Mouse (Mus musculus) A20 (cell line): ENCODE data around the gene Arhgap11a.

ENCODE experiments used
- DNase-seq: peaks from one replicate; pipeline ENCODE4 v3.0.0-alpha.2; 2011; ENCODE audit warnings: low read depth, low spot score

The Arhgap11a gene

GRCm38 (mm10) chr2:113848245-113849121 lies at the start of gene Arhgap11a:
TSS of gene Arhgap11a (minus strand) at chr2:113848661.
- peak; percentile 96 for DNase-seq

DNA sequence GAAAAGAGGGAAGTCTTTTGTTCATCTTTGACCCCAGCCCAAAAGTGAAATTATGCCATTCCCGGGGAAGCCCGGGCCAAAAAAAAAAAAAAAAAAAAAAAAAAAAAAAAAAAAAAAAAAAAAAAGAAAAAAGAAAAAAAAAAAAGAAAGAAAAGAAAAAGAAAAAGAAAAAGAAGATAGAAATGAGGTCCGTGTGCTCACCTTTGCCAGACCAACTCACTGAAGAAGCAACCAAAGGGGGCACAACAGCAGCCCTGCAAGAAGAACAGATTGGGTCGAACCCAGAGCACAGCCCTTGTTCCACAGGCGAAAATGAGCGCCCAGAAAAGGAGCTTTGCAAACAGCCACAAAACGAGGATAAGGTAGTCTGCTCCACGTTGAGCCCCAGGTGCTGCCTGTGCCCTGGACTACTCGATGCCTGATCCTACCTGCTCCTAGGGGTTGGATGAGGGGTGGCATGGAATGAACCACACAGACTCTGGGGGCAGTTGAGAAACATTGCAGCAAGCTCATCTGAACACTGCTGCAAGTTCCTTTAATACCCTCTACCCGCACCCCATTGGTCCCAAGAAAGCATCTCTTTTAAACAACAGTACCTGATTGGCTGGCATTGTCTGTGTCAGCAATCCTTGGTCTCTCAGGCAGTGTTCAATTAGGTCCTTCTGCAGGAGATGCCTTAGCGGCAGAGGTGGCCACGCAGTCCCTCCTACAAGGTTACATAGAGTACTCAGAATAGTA lies 45.1 kb upstream of the Arhgap11a start:
- DNase-seq, result peak; percentile 91

- no peak for DNase-seq
These were observed 38.7 kb upstream of the Arhgap11a start for GRCm38 (mm10) chr2:113887166-113887565.

DNA sequence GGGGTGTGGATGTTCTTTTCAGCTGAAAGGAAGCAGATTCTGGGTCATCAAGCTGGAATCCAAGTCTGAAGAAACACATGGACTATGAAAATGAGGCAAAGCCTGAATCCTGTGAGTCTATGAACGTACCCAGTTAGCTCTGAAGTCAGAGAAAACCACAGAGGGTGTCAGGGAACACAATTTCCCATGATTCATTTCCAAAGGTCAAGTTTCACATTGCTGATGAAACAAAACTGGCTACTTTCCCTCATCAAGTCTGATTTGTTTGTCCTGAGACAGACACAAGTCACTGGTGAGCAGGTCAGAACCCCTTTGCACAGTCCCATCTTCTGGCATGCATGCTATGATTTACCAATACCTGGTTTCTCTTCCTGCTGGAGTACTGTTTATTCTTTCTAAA lies 37.6 kb upstream of the Arhgap11a start:
- no peak for DNase-seq

GRCm38 (mm10) chr2:113870115-113870514 lies 21.7 kb upstream of the Arhgap11a start:
- DNase-seq, result peak; percentile 8

DNA sequence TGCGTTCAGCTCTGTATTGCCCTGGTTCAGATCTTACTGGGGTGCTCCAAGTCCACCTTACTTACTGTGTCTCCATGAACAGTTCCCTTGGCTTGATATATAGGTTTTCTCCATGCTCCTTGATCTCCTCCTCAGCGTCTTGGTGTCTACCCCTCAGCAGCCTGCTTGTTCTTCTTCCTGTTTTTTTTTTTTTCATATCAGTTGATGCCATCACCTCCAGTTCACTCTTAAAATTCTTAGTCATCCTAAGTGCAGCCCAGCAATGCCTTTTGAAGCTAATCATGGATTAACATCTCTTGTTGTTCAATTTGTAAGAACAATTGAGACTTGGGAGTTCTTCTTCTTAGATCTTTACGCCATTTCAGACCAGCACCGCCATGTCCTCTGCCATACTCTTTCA lies 19.9 kb upstream of the Arhgap11a start:
- no peak for DNase-seq

DNA sequence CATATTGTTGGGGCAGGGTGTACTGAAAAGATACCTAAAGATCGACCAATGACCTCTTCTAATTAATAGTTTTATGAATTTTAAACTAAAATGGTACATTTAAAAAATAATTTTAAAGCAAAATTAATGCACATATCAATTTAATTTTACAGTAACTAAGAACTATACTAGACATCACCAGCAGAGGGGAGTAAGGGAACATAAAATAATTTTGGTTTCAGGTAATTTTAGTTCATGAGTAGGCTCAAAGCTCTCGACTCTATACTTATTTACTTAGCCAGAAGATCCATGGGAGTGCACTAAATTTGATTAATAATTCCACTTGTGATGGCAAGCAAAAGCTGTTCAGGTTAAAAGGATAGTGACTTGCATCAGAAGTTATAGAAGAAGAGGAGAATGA lies 17.7 kb upstream of the Arhgap11a start:
- peak; percentile 50 for DNase-seq

DNA sequence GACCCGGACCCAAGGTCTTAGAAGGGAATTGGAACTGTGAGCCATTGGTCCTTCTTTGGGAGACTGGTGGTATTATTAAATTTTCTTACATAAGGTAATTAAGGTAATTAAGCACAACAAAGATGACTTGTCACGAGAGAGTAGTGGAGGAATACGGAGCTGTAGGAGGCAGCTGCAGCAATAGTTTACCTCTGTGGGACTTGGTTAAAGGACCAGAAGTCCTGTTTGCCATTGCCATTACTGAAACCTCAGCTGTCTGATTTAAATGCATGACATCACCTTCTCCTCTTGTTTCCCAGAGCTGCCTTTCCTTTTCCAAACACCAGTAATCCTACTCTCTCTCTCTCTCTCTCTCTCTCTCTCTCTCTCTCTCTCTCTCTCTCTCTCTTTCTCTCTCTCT lies 680 bp upstream of the Arhgap11a start:
- DNase-seq, result no peak

- no peak for DNase-seq
These were observed 700 bp downstream of the Arhgap11a start for GRCm38 (mm10) chr2:113847678-113848244.

DNA sequence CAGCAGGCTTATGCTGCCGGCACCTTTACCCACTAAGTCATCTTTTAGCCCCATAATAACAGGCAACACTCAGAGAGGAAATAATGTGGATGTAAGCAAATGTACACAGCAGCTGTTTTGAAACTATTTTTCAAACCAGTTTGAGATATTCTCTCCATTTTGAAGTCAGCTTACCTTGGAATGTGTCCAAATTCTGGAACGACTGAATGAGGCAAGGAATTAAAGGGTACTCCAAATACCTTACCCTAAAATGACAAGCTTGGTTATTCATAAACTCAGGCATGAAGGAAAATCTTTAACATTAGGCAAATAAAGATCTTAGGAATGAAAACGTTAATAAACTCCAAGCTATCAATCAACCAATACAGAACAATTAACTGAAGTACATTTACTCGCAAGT lies 3.4 kb downstream of the Arhgap11a start:
- no peak for DNase-seq

GRCm38 (mm10) chr2:113841656-113842437 lies 6.6 kb downstream of the Arhgap11a start:
- DNase-seq, result no peak

DNA sequence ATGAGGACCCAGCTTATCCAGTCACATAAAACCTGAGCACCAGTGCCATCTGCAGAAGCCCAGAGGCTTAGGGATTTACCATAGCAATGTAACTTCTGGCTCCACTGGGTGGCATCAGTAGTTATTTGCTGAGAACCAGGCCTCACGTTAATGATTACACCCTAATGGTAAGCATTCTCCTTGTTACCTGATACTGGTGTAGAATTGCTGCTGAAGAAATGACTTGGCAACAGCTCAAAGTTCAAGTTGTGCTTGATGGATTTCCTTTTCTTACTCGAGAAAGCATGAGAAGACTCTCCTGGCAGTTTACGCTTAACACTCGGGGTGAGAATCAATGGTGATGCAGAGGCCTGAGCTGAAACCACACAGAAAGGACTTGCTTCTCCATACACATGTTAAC lies 9.0 kb downstream of the Arhgap11a start:
- no peak for DNase-seq

- DNase-seq, result no peak
These were observed 13.2 kb downstream of the Arhgap11a start for GRCm38 (mm10) chr2:113835219-113835618.

DNA sequence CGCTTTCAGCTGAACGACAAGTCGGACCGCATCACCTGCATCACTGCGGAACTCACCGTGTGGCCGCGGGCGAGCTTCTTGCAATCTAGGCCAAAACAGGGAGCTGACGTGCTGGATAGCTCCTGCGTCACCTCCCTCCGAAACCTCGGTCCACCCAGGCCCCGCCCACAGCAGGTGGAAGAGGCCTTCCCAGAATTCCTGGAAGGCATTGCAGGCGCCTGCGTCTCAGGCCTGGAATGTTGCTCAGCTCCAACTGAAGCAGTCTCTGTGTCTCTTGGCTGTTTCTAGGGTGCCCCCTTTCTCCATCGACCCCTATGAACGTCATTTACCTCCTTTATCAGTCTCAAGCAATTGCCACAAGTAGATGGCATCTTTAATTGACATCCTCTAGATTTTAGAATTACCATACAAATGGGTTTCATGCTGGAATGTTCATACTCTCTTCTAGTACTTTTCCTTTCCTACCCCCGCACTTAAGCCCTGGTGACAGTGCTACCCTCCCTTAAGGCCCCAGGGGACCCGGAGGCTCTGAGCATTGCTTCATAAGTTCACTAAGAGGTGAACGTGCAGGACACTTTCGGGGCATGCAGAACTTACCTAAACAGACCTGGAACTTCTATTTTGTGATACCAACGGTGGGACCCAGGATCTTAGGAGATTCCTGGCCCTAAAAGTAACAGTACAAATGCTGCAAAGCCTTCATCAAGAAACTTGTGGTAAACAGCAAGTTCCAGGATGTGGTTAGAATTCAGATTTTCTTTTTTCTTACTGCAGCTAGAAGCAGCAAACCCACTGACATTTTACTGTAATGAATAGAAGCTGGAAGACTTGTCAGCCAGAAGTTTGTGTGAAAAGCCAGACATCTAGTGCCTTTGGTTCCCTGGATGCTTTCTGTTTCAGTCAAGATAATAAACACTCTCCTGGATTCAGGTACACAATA lies 19.2 kb downstream of the Arhgap11a start, which contains the start of gene Scg5:
Gene Scg5 (minus strand): TSS at position 179 of the 940 bp plus-strand sequence.
- DNase-seq, result no peak

DNA sequence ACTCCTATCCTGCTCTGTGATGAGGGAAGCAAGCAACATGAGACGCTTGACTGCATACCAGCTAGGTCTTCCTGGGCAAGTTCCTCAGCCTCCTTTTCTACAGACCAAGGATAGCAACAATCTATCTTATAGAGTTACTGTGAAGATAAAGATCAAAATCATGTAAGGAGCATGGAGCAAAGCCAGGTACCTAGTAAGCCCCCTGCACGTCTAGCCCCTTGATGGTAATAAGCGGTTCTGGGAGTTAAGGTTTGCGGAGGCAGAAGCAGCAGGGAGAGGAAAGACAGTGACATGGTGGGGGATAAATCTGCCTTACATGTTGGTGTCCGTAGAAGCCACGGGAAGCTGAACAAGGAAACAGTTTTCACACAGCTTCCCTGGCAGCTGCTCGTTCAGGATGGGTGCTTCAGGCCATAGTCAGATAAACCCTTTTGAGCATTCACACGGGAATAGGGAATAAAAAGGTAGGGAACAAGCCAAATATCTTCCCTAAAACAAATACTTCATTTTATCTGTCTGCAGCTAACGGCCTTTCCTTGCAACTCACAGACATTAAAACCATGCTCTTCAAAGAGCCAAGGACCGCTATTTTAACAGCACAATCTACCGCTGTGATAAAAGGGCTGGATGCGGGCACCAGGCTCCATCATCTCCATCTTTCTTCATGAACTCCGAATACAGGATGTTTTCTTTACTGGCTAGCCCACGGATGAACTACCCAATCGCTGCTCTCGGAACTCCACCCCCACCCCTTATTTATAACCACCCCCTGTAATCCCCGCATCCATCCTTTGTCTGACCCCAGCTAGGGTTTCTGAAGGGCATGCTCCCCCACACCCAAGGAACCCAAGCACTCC lies 20.1 kb downstream of the Arhgap11a start:
- DNase-seq, result no peak

DNA sequence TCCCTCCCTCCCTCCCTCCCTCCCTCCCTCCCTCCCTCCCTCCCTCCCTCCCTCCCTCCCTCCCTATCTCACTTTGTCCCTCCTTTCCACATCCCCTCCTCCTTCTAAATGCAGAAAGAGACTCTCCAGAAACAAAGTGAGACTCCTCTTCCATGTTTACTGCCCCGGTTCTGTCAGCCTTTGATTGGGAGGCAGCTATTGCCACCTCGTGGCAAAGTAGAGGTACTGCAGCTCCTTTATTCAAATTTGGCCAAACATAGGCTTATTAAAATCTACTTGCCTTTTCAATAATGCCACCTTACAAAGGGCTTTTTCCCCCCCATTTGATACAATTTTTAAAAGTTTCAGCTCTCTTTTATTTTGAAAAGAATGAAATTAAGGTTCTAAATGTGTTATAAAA lies 24.6 kb downstream of the Arhgap11a start:
- DNase-seq, result peak; percentile 44

DNA sequence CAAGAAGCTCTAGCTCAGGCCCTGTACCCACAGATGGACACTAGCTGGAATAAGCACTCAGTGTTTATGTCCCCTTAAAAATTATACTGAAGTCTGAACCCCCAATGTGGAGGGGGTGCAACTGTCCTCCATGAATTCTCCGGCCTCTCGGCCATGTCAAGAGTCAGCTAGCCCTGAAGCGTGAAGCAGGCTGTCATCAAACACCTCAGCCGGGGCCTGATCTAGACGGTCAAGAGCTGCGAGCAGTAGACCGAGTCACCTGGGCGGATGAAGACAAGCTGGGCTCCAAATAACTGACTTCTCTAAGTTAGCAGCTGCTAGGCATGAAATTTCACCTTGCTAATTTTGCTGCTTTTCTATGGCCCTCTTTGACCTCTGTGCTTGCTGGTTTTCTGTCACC lies 26.1 kb downstream of the Arhgap11a start:
- no peak for DNase-seq

DNA sequence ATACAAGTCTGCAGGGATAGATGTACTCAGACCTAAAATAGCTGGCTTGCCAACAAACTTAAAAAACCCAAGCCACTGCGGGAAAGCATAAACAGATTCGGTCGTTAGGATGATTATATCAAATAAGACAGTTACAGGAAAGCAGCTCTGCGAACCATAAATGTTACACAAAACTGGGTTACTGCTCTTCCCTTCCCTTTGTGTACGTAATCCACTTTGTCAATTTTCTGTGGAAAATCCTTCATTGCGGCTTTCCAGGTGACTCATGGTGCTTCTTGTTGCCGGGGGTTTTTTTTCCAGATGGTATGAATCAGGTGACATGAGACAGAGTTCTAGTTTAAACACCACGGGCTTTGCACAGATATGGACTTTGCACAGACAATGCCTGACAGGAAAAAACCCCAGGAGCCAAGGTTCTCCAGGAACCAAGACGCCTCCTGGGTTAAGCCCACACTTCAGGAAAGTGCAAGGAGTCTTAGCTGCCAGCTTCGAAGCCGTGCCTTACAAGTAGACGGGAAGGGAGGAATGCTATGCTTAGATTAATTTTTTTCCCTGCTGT lies 27.2 kb downstream of the Arhgap11a start:
- DNase-seq, result no peak

DNA sequence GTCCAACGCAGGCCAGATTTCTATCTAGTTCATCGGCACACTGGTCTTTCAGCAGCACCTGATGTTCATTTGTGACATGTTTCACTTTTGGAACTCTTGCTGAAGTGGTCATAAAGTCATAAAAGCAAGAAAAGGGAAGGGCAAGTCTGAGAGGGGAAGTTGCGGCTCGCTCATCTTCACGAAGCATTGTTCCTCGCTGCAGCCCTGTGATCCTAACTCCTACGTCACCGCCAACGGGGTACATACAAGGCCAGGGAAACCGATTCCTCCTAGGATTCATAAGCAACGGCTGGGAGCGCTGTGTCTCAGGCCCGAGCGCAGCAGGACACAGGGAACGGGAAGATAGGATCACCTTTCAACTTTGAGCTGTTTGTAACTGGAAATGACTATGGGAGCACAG lies 28.3 kb downstream of the Arhgap11a start:
- no peak for DNase-seq
